Mouse (Mus musculus) cerebellum, postnatal 4 days (tissue): ENCODE results near the gene Zfp870.
A peak's percentile ranks its signal among the peaks of the same experiment; 100 is the strongest.
"Not testable (repeated sequence)": the region's sequence is repeated elsewhere in the genome, so short reads cannot be mapped to it uniquely, and the experiment has no call there.

ENCODE experiments used
- DNase-seq, 2 experiments: peaks; one replicate each; pipeline ENCODE4 v3.0.0; 2022; ENCODE audit warnings: low spot score in 2 of 2, mixed read lengths in 1 of 2

The Zfp870 gene

GRCm38 (mm10) chr17:32871483-32871882 is 20.0 kb downstream of the Zfp870 start:
- no peak for DNase-seq

- DNase-seq = not testable (repeated sequence)
Measured at GRCm38 (mm10) chr17:32867266-32867665, 24.2 kb downstream of the Zfp870 start.

- DNase-seq = not testable (repeated sequence)
Measured at GRCm38 (mm10) chr17:32856713-32857112, 34.7 kb downstream of the Zfp870 start.

- no peak for DNase-seq
Measured at GRCm38 (mm10) chr17:32851581-32851980, 39.9 kb downstream of the Zfp870 start.

GRCm38 (mm10) chr17:32841388-32841787 is 50.1 kb downstream of the Zfp870 start:
- DNase-seq = no peak

GRCm38 (mm10) chr17:32839083-32839802 is 52.2 kb downstream of the Zfp870 start:
- no peak for DNase-seq

- no peak for DNase-seq
Measured at GRCm38 (mm10) chr17:32830418-32830782, 61.0 kb downstream of the Zfp870 start.

GRCm38 (mm10) chr17:32829540-32830417 is 61.7 kb downstream of the Zfp870 start, which contains the start of gene Zfp799:
Gene Zfp799, minus strand, starts transcription at chr17:32830261.
- DNase-seq = peak; percentile 37 to 66
